Mouse (Mus musculus): ENCODE data around the gene Tgm5. TPM values are rescaled to one million over a fixed set of nuclear protein-coding genes. Genes with fewer than 3 reads are reported as not detected.
"Not testable (repeated sequence)": the region's sequence is repeated elsewhere in the genome, so short reads cannot be mapped to it uniquely, and the experiment has no call there.

Tgm5 gene
- polyA plus RNA-seq (2011; ENCODE audit: insufficient read depth, insufficient read length, low read depth, missing spikeins), result not detected in 2 replicates

DNA sequence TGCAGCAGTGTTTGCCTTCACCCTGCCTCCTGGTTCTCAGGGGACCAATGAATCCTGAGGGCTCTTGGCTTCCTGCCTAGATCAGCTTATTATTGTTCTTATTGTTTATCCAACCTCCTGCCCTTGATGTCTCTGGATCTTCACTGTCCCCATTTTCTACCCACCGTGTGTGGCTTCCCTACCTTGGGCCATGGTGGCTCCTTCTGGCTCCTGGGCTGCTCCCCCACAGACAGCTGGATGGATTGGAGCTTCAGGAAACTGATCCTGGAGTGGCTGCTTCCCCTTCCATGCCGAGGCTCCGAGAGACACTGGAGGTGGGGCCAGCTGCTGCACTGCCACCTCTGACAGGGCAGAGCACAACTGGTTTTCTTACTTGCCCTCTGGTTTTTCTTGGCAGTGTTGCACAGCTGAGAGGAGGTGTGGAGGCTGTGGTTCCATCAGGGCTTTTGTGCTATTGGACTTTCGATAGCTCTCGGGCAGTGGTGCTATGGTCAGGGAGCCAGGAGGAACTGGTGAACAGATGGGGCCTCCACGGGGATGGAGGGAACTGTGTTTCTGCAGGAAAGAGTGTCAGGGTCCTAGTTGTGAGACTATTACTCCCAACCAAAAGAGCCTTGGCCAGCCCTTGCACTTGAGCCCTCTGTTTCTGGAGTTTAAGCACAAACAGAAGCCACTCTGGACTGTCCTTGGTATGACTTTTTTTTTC, at the start of gene Tgm5:
TSS of gene Tgm5 (minus strand) at position 362 of the 706 bp plus-strand sequence.
- Histone ChIP-seq H3K36me3 (ENCODE audit: control insufficient read depth, insufficient read depth, low read length, poor library complexity, severe bottlenecking) (no peaks in the 10 kb centered on the region), H3K9ac (ENCODE audit: low read depth, poor library complexity, severe bottlenecking) (no peak within 1 kb of the TSS), H3K27ac (ENCODE audit: insufficient read depth, low read length) (no peak within 1 kb of the TSS), H3K27me3 (ENCODE audit: control insufficient read depth, insufficient read depth, low read length, poor library complexity, severe bottlenecking) (no peaks in the 10 kb centered on the region), H3K9me3 (replicated peaks; ENCODE audit: control insufficient read depth, insufficient read depth, low read length, poor library complexity, severe bottlenecking) (no peaks in the 10 kb centered on the region), H3K4me3 (ENCODE audit: low read depth, low read length) (no peak within 1 kb of the TSS), H3K4me1 (ENCODE audit: control insufficient read depth, insufficient read depth, low read length) (no peaks in the 10 kb centered on the region)
- no peak for TF ChIP-seq POLR2A (IDR thresholded peaks at IDR 0.05; ENCODE audit: insufficient read depth, low read length)
- TF ChIP-seq EP300 (IDR thresholded peaks at IDR 0.05; ENCODE audit: insufficient read depth, low read depth, low read length), result no peak
- no peak for TF ChIP-seq CTCF (IDR thresholded peaks at IDR 0.05; ENCODE audit: low read depth, low read length)

DNA sequence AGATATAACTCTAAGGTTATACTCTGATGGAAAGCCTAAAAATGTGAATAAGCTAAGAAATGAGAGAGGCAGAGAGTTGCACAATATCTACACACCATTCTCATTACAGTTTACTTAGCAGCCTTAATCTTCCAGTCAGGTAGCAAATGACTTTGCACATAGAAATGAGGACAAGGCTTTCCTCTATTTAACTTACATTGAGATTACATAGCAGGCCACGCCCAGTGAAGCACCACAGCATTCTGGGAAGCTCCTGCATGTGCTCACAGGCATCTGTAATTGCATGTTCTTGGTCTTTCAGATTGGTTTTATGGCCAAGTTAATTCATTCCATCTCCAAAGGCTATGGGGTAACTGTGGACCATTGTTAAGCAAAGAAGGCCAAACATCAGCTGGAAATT, 47.2 kb upstream of the Tgm5 start:
- Histone ChIP-seq H3K27me3 (ENCODE audit: control insufficient read depth, insufficient read depth, low read length, poor library complexity, severe bottlenecking) (no peaks in the 10 kb centered on the region), H3K9me3 (replicated peaks; ENCODE audit: control insufficient read depth, insufficient read depth, low read length, poor library complexity, severe bottlenecking) (no peaks in the 10 kb centered on the region), H3K4me3 (ENCODE audit: low read depth, low read length) (no peak overlapping the region), H3K9ac (ENCODE audit: low read depth, poor library complexity, severe bottlenecking) (no peak overlapping the region), H3K27ac (ENCODE audit: insufficient read depth, low read length) (no peak overlapping the region), H3K4me1 (ENCODE audit: control insufficient read depth, insufficient read depth, low read length) (no peaks in the 10 kb centered on the region), H3K36me3 (ENCODE audit: control insufficient read depth, insufficient read depth, low read length, poor library complexity, severe bottlenecking) (no peaks in the 10 kb centered on the region)
- TF ChIP-seq CTCF (IDR thresholded peaks at IDR 0.05; ENCODE audit: low read depth, low read length) (no peak), EP300 (IDR thresholded peaks at IDR 0.05; ENCODE audit: insufficient read depth, low read depth, low read length) (no peak), POLR2A (IDR thresholded peaks at IDR 0.05; ENCODE audit: insufficient read depth, low read length) (no peak)

DNA sequence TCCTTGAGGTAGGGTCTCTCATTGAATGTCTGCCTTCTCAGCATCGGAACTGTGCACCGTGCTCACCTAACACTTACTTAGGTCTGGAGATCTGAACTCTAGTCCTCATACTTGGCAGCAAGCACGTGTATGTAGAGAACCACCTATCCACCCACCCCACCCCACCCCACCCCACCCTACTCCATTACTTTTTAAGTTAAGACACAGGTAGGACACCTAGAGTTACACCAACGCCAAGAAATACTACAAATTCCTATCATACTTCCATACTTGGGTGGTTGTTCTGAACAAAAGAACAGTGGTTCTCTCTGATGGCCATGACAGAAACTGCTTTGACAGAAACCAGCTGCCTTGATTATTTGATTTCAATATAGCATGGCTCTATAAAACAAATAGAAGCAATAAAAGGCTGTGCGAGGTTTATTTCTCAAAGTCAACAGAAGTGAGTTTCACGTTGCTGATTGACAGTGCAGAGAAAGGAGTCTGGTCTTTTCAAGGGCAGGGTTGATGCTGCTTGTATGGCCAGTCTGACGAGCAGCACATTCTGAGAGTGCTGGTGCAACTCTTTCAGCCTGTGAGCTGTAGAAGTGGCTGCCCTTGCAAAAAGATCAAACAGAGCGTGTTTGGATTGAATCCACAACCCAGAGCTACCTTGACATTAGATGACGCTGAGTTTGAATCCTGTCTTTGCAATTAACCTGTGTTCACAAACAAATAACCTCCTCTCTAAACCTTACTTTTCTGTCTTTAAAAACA, 43.4 kb upstream of the Tgm5 start:
- no peak for TF ChIP-seq CTCF (IDR thresholded peaks at IDR 0.05; ENCODE audit: low read depth, low read length)
- TF ChIP-seq POLR2A (IDR thresholded peaks at IDR 0.05; ENCODE audit: insufficient read depth, low read length), result no peak
- TF ChIP-seq EP300 (IDR thresholded peaks at IDR 0.05; ENCODE audit: insufficient read depth, low read depth, low read length), result no peak
- no peaks in the 10 kb centered on the region for H3K4me1 ChIP-seq (ENCODE audit: control insufficient read depth, insufficient read depth, low read length)
- no peak overlapping the region for H3K4me3 ChIP-seq (ENCODE audit: low read depth, low read length)
- H3K9me3 ChIP-seq (replicated peaks; ENCODE audit: control insufficient read depth, insufficient read depth, low read length, poor library complexity, severe bottlenecking), result no peaks in the 10 kb centered on the region
- no peaks in the 10 kb centered on the region for H3K36me3 ChIP-seq (ENCODE audit: control insufficient read depth, insufficient read depth, low read length, poor library complexity, severe bottlenecking)
- no peaks in the 10 kb centered on the region for H3K27me3 ChIP-seq (ENCODE audit: control insufficient read depth, insufficient read depth, low read length, poor library complexity, severe bottlenecking)
- no peak overlapping the region for H3K27ac ChIP-seq (ENCODE audit: insufficient read depth, low read length)
- H3K9ac ChIP-seq (ENCODE audit: low read depth, poor library complexity, severe bottlenecking), result no peak overlapping the region

DNA sequence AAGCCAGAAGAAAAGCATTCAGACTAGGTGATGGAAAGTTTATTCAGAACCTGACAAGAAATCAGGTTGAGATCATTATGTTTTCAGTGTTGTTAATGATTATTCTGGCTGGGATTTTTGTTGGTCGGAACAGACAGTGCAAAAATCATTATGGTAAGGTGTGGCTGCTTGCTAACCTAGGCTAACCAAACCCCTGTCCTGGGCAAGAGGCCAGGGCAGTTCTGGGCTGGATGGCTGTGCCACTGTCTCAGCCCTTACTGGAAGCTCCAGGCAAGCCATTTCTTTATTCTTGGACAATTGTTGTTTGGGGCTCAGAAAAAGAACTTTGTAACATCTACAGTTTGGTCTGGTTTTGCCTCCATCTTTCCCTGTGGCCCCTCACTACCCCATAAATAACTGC, 41.9 kb upstream of the Tgm5 start:
- Histone ChIP-seq H3K9ac (ENCODE audit: low read depth, poor library complexity, severe bottlenecking) (no peak overlapping the region), H3K36me3 (ENCODE audit: control insufficient read depth, insufficient read depth, low read length, poor library complexity, severe bottlenecking) (no peaks in the 10 kb centered on the region), H3K27me3 (ENCODE audit: control insufficient read depth, insufficient read depth, low read length, poor library complexity, severe bottlenecking) (no peaks in the 10 kb centered on the region), H3K4me1 (ENCODE audit: control insufficient read depth, insufficient read depth, low read length) (no peaks in the 10 kb centered on the region), H3K4me3 (ENCODE audit: low read depth, low read length) (no peak overlapping the region), H3K9me3 (replicated peaks; ENCODE audit: control insufficient read depth, insufficient read depth, low read length, poor library complexity, severe bottlenecking) (no peaks in the 10 kb centered on the region), H3K27ac (ENCODE audit: insufficient read depth, low read length) (no peak overlapping the region)
- TF ChIP-seq POLR2A (IDR thresholded peaks at IDR 0.05; ENCODE audit: insufficient read depth, low read length) (no peak), CTCF (IDR thresholded peaks at IDR 0.05; ENCODE audit: low read depth, low read length) (no peak), EP300 (IDR thresholded peaks at IDR 0.05; ENCODE audit: insufficient read depth, low read depth, low read length) (no peak)

DNA sequence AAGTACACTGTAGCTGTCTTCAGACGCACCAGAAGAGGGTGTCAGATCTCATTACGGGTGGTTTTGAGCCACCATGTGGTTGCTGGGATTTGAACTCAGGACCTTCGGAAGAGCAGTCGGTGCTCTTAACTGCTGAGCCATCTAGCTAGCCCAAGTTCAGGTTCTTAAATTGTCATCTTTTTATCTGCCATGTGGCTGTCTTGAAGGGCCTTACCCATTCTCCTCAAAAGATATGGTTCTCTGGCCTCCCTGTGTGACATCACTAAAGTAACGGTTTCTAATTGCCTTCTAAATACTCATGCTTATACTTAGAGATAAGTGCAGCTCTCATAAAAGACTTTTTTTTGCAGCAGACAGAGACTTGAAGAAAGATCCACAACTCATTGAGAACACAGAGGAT, 40.7 kb upstream of the Tgm5 start:
- H3K9me3 ChIP-seq (replicated peaks; ENCODE audit: control insufficient read depth, insufficient read depth, low read length, poor library complexity, severe bottlenecking); H3K36me3 ChIP-seq (ENCODE audit: control insufficient read depth, insufficient read depth, low read length, poor library complexity, severe bottlenecking); H3K27ac ChIP-seq (ENCODE audit: insufficient read depth, low read length): not testable (repeated sequence)

DNA sequence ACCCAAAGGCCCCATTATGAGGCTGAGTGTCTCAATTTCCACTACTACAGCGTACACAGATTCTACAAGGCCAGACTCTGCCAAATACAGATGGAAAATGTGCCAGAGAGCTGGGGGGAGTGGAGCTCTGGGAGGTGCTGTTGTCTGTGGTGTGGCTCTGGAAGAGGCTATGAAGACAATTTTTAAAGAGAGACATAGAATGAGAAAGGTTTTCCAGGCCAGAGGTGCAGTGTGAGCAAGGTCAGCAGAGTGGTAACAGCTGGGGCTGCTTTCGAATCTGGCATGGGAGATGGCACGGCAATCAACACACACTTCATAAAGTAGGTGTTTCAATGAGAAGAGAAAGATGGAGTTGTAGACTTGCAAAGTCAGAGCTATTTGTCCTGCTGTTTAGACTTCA, 33.6 kb upstream of the Tgm5 start:
- H3K9ac ChIP-seq (ENCODE audit: low read depth, poor library complexity, severe bottlenecking), result no peak overlapping the region
- H3K9me3 ChIP-seq (replicated peaks; ENCODE audit: control insufficient read depth, insufficient read depth, low read length, poor library complexity, severe bottlenecking), result no peaks in the 10 kb centered on the region
- no peaks in the 10 kb centered on the region for H3K36me3 ChIP-seq (ENCODE audit: control insufficient read depth, insufficient read depth, low read length, poor library complexity, severe bottlenecking)
- H3K4me3 ChIP-seq (ENCODE audit: low read depth, low read length), result no peak overlapping the region
- TF ChIP-seq POLR2A (IDR thresholded peaks at IDR 0.05; ENCODE audit: insufficient read depth, low read length) (no peak), EP300 (IDR thresholded peaks at IDR 0.05; ENCODE audit: insufficient read depth, low read depth, low read length) (no peak), CTCF (IDR thresholded peaks at IDR 0.05; ENCODE audit: low read depth, low read length) (no peak)
- no peaks in the 10 kb centered on the region for H3K27me3 ChIP-seq (ENCODE audit: control insufficient read depth, insufficient read depth, low read length, poor library complexity, severe bottlenecking)
- no peak overlapping the region for H3K27ac ChIP-seq (ENCODE audit: insufficient read depth, low read length)
- no peaks in the 10 kb centered on the region for H3K4me1 ChIP-seq (ENCODE audit: control insufficient read depth, insufficient read depth, low read length)

More for the DNA sequence above, 40.7 kb upstream of the Tgm5 start:
- not testable (repeated sequence) for H3K9ac ChIP-seq (ENCODE audit: low read depth, poor library complexity, severe bottlenecking); H3K4me1 ChIP-seq (ENCODE audit: control insufficient read depth, insufficient read depth, low read length); H3K4me3 ChIP-seq (ENCODE audit: low read depth, low read length); H3K27me3 ChIP-seq (ENCODE audit: control insufficient read depth, insufficient read depth, low read length, poor library complexity, severe bottlenecking)

Data from ES-Bruce4 (cell line).